Mouse (Mus musculus): ENCODE results near the gene Rab3gap1. TPM values are rescaled to one million over a fixed set of nuclear protein-coding genes. Genes with fewer than 3 reads are reported as not detected.

Gene Rab3gap1
- total and polyA plus RNA-seq, 3 experiments, result 25.8 to 62.3 (median 45.5) TPM

DNA sequence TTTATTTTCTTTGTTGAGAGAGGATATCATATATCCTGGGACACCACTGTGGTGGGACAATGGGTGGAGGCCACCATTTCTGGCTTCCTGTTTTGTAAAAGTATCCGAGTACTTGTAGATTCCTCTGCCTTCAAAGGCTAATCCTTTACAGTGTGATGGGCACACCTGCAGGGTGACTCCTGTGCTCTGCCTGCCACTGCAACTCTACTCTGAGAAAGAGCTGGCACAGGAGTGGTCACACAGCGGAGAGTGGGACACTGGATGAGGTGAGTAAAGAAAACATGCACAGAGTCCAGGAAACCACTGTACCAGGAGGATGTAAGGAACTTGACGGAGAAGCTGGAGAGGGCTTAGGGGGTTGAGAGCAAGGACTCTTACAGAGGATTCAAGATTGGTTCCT, 113.7 kb downstream of the Rab3gap1 start:
- Histone ChIP-seq H3K79me2 (ENCODE audit: control insufficient read depth, insufficient read depth, low read length, poor library complexity) (no peaks in the 10 kb centered on the region), H3K4me1 (ENCODE audit: control insufficient read depth in 1 of 2, insufficient read depth in 2 of 2, low read length in 2 of 2) (peaks cover 3 to 4% of the 10 kb centered on the region in 2 experiments; a peak in 3 of 4 replicates), H3K27ac (ENCODE audit: control insufficient read depth, low read depth, low read length) (no peak overlapping the region), H3K27me3 (ENCODE audit: control insufficient read depth in 1 of 2, insufficient read depth in 2 of 2, low read length in 2 of 2) (no peaks in the 10 kb centered on the region), H3K9ac (ENCODE audit: control insufficient read depth, low read depth, low read length, poor library complexity, severe bottlenecking) (no peak overlapping the region), H3K36me3 (ENCODE audit: control insufficient read depth in 1 of 2, insufficient read depth in 2 of 2, low read length in 2 of 2) (peaks cover 0 to 3% of the 10 kb centered on the region in 2 experiments; a peak in 2 of 4 replicates), H3K9me3 (replicated peaks; ENCODE audit: insufficient read depth, low read length) (no peaks in the 10 kb centered on the region), H3K4me3 (ENCODE audit: control insufficient read depth in 1 of 2, insufficient read depth in 1 of 2, low read depth in 2 of 2, low read length in 2 of 2) (no peak overlapping the region)
- DNase-seq (ENCODE audit: low read depth, low spot score), result no peak
- no peak for TF ChIP-seq NELFE (IDR thresholded peaks at IDR 0.05; ENCODE audit: low read depth, low read length)
- TF ChIP-seq E2F4 (IDR thresholded peaks at IDR 0.05; ENCODE audit: borderline replicate concordance, low read depth, low read length), result no peak
- TF ChIP-seq NRF1 (IDR thresholded peaks at IDR 0.05; ENCODE audit: insufficient read depth, low read depth, low read length, poor library complexity, severe bottlenecking), result no peak
- TF ChIP-seq RCOR1 (IDR thresholded peaks at IDR 0.05; ENCODE audit: low read depth, low read length), result no peak
- TF ChIP-seq CHD2 (IDR thresholded peaks at IDR 0.05; ENCODE audit: low read length), result no peak
- TF ChIP-seq MXI1 (IDR thresholded peaks at IDR 0.05; ENCODE audit: low read depth, low read length), result no peak
- TF ChIP-seq TBP (IDR thresholded peaks at IDR 0.05; ENCODE audit: low read depth, low read length), result no peak
- no peak for TF ChIP-seq USF2 (IDR thresholded peaks at IDR 0.05; ENCODE audit: borderline replicate concordance in 1 of 2, insufficient read depth in 1 of 2, low read depth in 1 of 2, low read length in 2 of 2)
- TF ChIP-seq MAZ (IDR thresholded peaks at IDR 0.05; ENCODE audit: low read depth, low read length), result no peak
- TF ChIP-seq ETS1 (IDR thresholded peaks at IDR 0.05; ENCODE audit: low read depth, low read length), result no peak
- no peak for TF ChIP-seq ZNF384 (IDR thresholded peaks at IDR 0.05; ENCODE audit: low read depth, low read length)
- TF ChIP-seq ZMIZ1 (IDR thresholded peaks at IDR 0.05; ENCODE audit: low read depth, low read length), result no peak
- no peak for TF ChIP-seq GATA1 (IDR thresholded peaks at IDR 0.05; ENCODE audit: low read depth, low read length)
- no peak for TF ChIP-seq POLR2AphosphoS5 (IDR thresholded peaks at IDR 0.05; ENCODE audit: borderline replicate concordance, low read depth, low read length)

GRCm38 (mm10) chr1:127983274-127983993, 114.9 kb downstream of the Rab3gap1 start:
- TF ChIP-seq E2F4 (IDR thresholded peaks at IDR 0.05; ENCODE audit: borderline replicate concordance, low read depth, low read length) (no peak), GABPA (IDR thresholded peaks at IDR 0.05; ENCODE audit: low read depth, low read length) (no peak), NELFE (IDR thresholded peaks at IDR 0.05; ENCODE audit: low read depth, low read length) (no peak), CTCF (IDR thresholded peaks at IDR 0.05 in 2 of 3, conservative IDR thresholded peaks at IDR 0.05 in 1 of 3; ENCODE audit: control insufficient read depth in 1 of 3, insufficient read depth in 1 of 3, low read depth in 2 of 3, low read length in 3 of 3, poor library complexity in 1 of 3, severe bottlenecking in 1 of 3) (no peak), SMC3 (IDR thresholded peaks at IDR 0.05; ENCODE audit: low read depth, low read length) (no peak), MEF2A (IDR thresholded peaks at IDR 0.05; ENCODE audit: extremely low read depth, insufficient replicate concordance, low read depth, low read length, poor library complexity, severe bottlenecking) (no peak), MAZ (IDR thresholded peaks at IDR 0.05; ENCODE audit: low read depth, low read length) (no peak), MYC (IDR thresholded peaks at IDR 0.05; ENCODE audit: low read depth, low read length) (no peak), CHD1 (IDR thresholded peaks at IDR 0.05; ENCODE audit: low read depth, low read length) (no peak)
- Histone ChIP-seq H3K27me3 (ENCODE audit: control insufficient read depth in 1 of 2, insufficient read depth in 2 of 2, low read length in 2 of 2) (no peaks in the 10 kb centered on the region), H3K36me3 (ENCODE audit: control insufficient read depth in 1 of 2, insufficient read depth in 2 of 2, low read length in 2 of 2) (peaks cover 0 to 3% of the 10 kb centered on the region in 2 experiments; a peak in 2 of 4 replicates), H3K9me3 (replicated peaks; ENCODE audit: insufficient read depth, low read length) (no peaks in the 10 kb centered on the region), H3K9ac (ENCODE audit: control insufficient read depth, low read depth, low read length, poor library complexity, severe bottlenecking) (no peak overlapping the region), H3K4me1 (ENCODE audit: control insufficient read depth in 1 of 2, insufficient read depth in 2 of 2, low read length in 2 of 2) (peaks cover 3 to 4% of the 10 kb centered on the region in 2 experiments; a peak in 3 of 4 replicates), H3K79me2 (ENCODE audit: control insufficient read depth, insufficient read depth, low read length, poor library complexity) (no peaks in the 10 kb centered on the region), H3K27ac (ENCODE audit: control insufficient read depth, low read depth, low read length) (no peak overlapping the region), H3K4me3 (ENCODE audit: control insufficient read depth in 1 of 2, insufficient read depth in 1 of 2, low read depth in 2 of 2, low read length in 2 of 2) (no peak overlapping the region)
- DNase-seq (ENCODE audit: low read depth, low spot score), result no peak
